Mouse (Mus musculus) stomach, postnatal 0 days (tissue): ENCODE measurements at regions not wholly inside any gene's neighbourhood (a gene's known extent, or its start where the extent isn't known, plus 50 kb on each side); places are given as distances from the start of the nearest gene placed in this dataset.
A peak's percentile ranks its signal among the peaks of the same experiment; 100 is the strongest.
"Not testable (repeated sequence)": the region's sequence is repeated elsewhere in the genome, so short reads cannot be mapped to it uniquely, and the experiment has no call there.

Experiments
- ATAC-seq: fragments of 200-750 bp; cut with Nextera tagmentation; 2 replicates; pipeline ENCODE4 v1.8.0; 2017; ENCODE audit not compliant: low FRiP score, low TSS enrichment
- DNase-seq: peaks from one replicate; pipeline ENCODE4 v3.0.0-alpha.2; 2016; ENCODE audit warnings: low spot score
- H3K27ac ChIP-seq: fragments of 300-500 bp; sonication (generic); replicated peaks from 2 replicates; pipeline ENCODE4 v1.5.1; 2014; ENCODE audit warnings: mild to moderate bottlenecking, control low read depth
- H3K27me3 ChIP-seq: fragments of 300-500 bp; sonication (generic); 2 replicates; pipeline ENCODE4 v1.6.1; 2014; ENCODE audit warnings: low read length; ENCODE audit not compliant: control insufficient read depth, insufficient read depth
- H3K36me3 ChIP-seq: fragments of 300-500 bp; sonication (generic); 2 replicates; pipeline ENCODE4 v1.6.1; 2014; ENCODE audit warnings: low read length, mixed read lengths; ENCODE audit not compliant: control insufficient read depth, insufficient read depth
- H3K4me1 ChIP-seq: fragments of 300-500 bp; sonication (generic); replicated peaks from 2 replicates; pipeline ENCODE4 v1.6.1; 2014; ENCODE audit warnings: antibody characterized with exemption; ENCODE audit not compliant: control insufficient read depth, insufficient read depth
- H3K4me2 ChIP-seq: fragments of 300-500 bp; sonication (generic); replicated peaks from 2 replicates; pipeline ENCODE4 v1.6.1; 2014; ENCODE audit warnings: low read depth, mild to moderate bottlenecking, control low read depth, moderate library complexity
- H3K4me3 ChIP-seq: fragments of 300-500 bp; sonication (generic); 2 replicates; pipeline ENCODE4 v1.5.1; 2014; ENCODE audit warnings: low read depth, low read length, control low read depth
- H3K9ac ChIP-seq: fragments of 300-500 bp; sonication (generic); 2 replicates; pipeline ENCODE4 v1.6.1; 2014; ENCODE audit warnings: mild to moderate bottlenecking, low read length, control low read depth, mixed read lengths
- H3K9me3 ChIP-seq: fragments of 300-500 bp; sonication (generic); 2 replicates; pipeline ENCODE4 v1.6.1; 2016; ENCODE audit warnings: low read length; ENCODE audit not compliant: control insufficient read depth
- CTCF ChIP-seq: IDR thresholded peaks from 2 replicates; pipeline ENCODE4 v1.5.1; 2016; ENCODE audit warnings: antibody characterized with exemption, low read depth, mild to moderate bottlenecking, moderate library complexity
- EP300 ChIP-seq: optimal IDR thresholded peaks from 2 replicates; pipeline ENCODE3; 2016; ENCODE audit warnings: antibody characterized with exemption
- WGBS: fragments of 180-500 bp; shearing (Covaris S2); extraction: QIAGEN DNeasy Blood & Tissue Kit; methylation state at CpG from one replicate; pipeline ENCODE4 v1.1.7; 2014; 5-methylcytosine and 5-hydroxymethylcytosine counted together

DNA sequence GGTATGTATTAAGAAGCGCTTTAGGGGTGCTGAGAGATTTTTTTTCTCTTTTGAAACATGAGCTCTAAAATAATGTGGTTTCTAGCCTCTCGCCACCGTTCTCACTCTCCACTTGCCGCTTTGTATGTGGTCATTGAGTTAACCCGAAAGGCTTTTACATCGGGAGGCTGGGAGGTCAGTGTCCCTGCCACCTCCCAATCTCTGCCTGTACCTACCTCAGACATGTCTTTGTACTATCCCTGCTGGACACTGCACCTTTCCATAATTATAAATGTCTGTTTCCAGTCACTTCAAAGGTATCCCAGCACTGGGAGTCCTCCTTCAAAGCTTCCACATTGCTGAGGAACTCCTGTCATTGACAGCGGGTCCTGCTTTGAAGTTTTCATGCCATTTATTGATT, 347.6 kb upstream of the Tbc1d2b start:
- no peak overlapping the region for H3K4me3 ChIP-seq
- H3K9ac ChIP-seq, result no peak overlapping the region
- H3K27ac ChIP-seq, result no peak overlapping the region
- no peaks in the 10 kb centered on the region for H3K9me3 ChIP-seq
- no peak overlapping the region for H3K4me2 ChIP-seq
- TF ChIP-seq CTCF (no peak), EP300 (no peak)
- no peaks in the 10 kb centered on the region for H3K27me3 ChIP-seq
- H3K36me3 ChIP-seq, result no peaks in the 10 kb centered on the region
- no peaks in the 10 kb centered on the region for H3K4me1 ChIP-seq
- ATAC-seq, result no peak
- no peak for DNase-seq
- WGBS, result 81% methylated on average over 7 of the region's 7 CpGs

DNA sequence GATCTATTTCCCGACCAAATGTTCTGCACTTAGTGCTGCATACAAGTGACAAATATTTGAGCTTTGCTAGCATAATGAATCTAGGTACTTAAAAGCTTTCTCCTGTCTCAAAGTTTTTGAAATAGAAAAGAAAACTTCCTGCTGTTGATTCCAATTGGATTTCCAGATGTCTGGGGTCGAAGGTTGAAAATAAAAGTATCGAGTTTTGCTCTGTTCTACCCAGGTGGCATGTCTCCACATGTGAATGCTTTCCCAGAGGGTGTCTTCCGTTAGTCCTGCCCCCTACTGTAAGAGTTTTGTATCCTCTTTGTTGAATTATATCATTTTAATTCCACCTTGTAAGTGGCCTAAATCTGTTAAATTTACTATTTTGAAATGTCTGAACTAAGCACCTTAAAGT, 327.3 kb upstream of the Tbc1d2b start:
- H3K27me3 ChIP-seq, result no peaks in the 10 kb centered on the region
- no peak overlapping the region for H3K4me3 ChIP-seq
- 40% methylated on average over 4 of the region's 4 CpGs for WGBS
- no peaks in the 10 kb centered on the region for H3K9me3 ChIP-seq
- H3K4me1 ChIP-seq, result no peaks in the 10 kb centered on the region
- no peak overlapping the region for H3K4me2 ChIP-seq
- TF ChIP-seq EP300, result no peak
- no peak for TF ChIP-seq CTCF
- ATAC-seq (no peak), DNase-seq (no peak)
- H3K9ac ChIP-seq, result no peak overlapping the region
- H3K27ac ChIP-seq, result no peak overlapping the region
- H3K36me3 ChIP-seq, result no peaks in the 10 kb centered on the region

- Histone ChIP-seq H3K27ac (no peak overlapping the region), H3K36me3 (no peaks in the 10 kb centered on the region), H3K27me3 (no peaks in the 10 kb centered on the region), H3K4me2 (no peak overlapping the region), H3K9me3 (no peaks in the 10 kb centered on the region), H3K9ac (no peak overlapping the region), H3K4me3 (no peak overlapping the region), H3K4me1 (no peaks in the 10 kb centered on the region)
- WGBS, result 93% methylated on average over 1 of the region's 1 CpGs
- no peak for DNase-seq
- ATAC-seq, result no peak
- TF ChIP-seq EP300 (no peak), CTCF (no peak)
Observed at GRCm38 (mm10) chr9:90556742-90557141, 286.1 kb upstream of the Tbc1d2b start.

GRCm38 (mm10) chr9:90556216-90556615, 285.6 kb upstream of the Tbc1d2b start:
- no peak for TF ChIP-seq EP300
- H3K4me1 ChIP-seq, result no peaks in the 10 kb centered on the region
- no peak overlapping the region for H3K9ac ChIP-seq
- no peak overlapping the region for H3K4me2 ChIP-seq
- H3K27me3 ChIP-seq, result no peaks in the 10 kb centered on the region
- 76% methylated on average over 3 of the region's 3 CpGs for whole genome bisulfite sequencing
- H3K27ac ChIP-seq, result no peak overlapping the region
- H3K36me3 ChIP-seq, result no peaks in the 10 kb centered on the region
- H3K4me3 ChIP-seq, result no peak overlapping the region
- no peak for DNase-seq
- no peak for ATAC-seq
- no peaks in the 10 kb centered on the region for H3K9me3 ChIP-seq

DNA sequence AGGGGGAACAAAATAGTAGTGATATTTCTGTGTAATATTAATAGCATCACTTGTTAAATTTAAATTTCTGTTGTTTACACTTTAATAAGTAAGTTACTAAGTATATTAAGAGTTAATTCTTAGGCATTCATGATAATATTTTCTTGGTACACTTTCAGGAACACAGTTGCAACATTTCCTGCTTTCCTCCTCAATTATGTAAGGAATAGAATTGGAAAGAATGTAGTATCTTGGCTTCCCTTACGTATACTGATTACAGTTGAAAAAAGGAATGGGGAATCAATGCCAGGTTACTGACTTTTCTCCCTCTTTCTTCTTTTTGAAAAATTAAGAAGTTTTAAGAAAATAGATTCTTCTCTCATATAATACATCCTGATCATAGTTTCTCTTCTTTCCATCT, 277.3 kb upstream of the Tbc1d2b start:
- H3K36me3 ChIP-seq, result no peaks in the 10 kb centered on the region
- no peak for TF ChIP-seq CTCF
- no peak overlapping the region for H3K4me3 ChIP-seq
- no peak for DNase-seq
- no peaks in the 10 kb centered on the region for H3K4me1 ChIP-seq
- 61% methylated on average over 1 of the region's 1 CpGs for WGBS
- no peaks in the 10 kb centered on the region for H3K27me3 ChIP-seq
- ATAC-seq, result no peak
- no peak overlapping the region for H3K9ac ChIP-seq
- no peak overlapping the region for H3K27ac ChIP-seq
- no peaks in the 10 kb centered on the region for H3K9me3 ChIP-seq
- H3K4me2 ChIP-seq, result no peak overlapping the region

GRCm38 (mm10) chr9:90546720-90547119, 276.1 kb upstream of the Tbc1d2b start:
- DNase-seq (no peak), ATAC-seq (no peak)
- no peak overlapping the region for H3K4me2 ChIP-seq
- no peaks in the 10 kb centered on the region for H3K36me3 ChIP-seq
- no peak overlapping the region for H3K27ac ChIP-seq
- H3K4me1 ChIP-seq, result no peaks in the 10 kb centered on the region
- H3K27me3 ChIP-seq, result no peaks in the 10 kb centered on the region
- no peaks in the 10 kb centered on the region for H3K9me3 ChIP-seq
- no peak overlapping the region for H3K4me3 ChIP-seq
- H3K9ac ChIP-seq, result no peak overlapping the region
- no peak for TF ChIP-seq EP300
- no peak for TF ChIP-seq CTCF

DNA sequence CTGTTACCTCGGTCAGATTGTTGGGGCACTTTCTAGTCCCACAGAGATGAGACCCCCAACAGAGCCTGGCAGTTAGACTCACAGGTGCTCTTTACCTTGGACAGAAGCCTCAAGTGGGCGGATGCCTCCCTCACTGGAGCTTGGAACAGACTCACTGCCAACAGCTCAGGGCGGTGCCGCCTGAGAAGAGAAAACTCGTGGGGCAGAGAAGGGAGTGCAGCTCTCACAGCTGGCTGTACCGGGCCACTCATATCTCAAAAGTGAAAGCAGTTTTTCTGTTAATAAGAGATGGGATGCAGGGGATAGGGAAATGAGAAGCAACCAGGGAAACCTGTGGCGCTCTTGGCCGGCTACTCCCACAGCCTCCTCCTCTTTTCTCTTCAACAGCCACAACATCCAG, 267.1 kb upstream of the Tbc1d2b start:
- DNase-seq, result peak; percentile 14
- not testable (repeated sequence) for ATAC-seq, H3K9me3 ChIP-seq, H3K36me3 ChIP-seq, H3K27me3 ChIP-seq, H3K4me2 ChIP-seq, H3K4me3 ChIP-seq, H3K4me1 ChIP-seq, H3K27ac ChIP-seq, H3K9ac ChIP-seq
- WGBS, result 64% methylated on average over 8 of the region's 8 CpGs
